Mouse (Mus musculus): ENCODE results near the gene Bloc1s5.

Bloc1s5 gene

GRCm38 (mm10) chr13:38554210-38554609, 80.7 kb downstream of the Bloc1s5 start:
- DNase-seq, result no peak

- DNase-seq, result no peak
Observed at GRCm38 (mm10) chr13:38548681-38549080, 86.2 kb downstream of the Bloc1s5 start.

- DNase-seq, result no peak
Observed at GRCm38 (mm10) chr13:38547717-38548116, 87.2 kb downstream of the Bloc1s5 start.

GRCm38 (mm10) chr13:38546754-38547153, 88.2 kb downstream of the Bloc1s5 start:
- no peak for DNase-seq

- no peak for DNase-seq
Observed at GRCm38 (mm10) chr13:38545460-38545859, 89.4 kb downstream of the Bloc1s5 start.

GRCm38 (mm10) chr13:38544769-38545445, 90.0 kb downstream of the Bloc1s5 start:
- DNase-seq, result no peak

GRCm38 (mm10) chr13:38543455-38544125, 91.3 kb downstream of the Bloc1s5 start:
- DNase-seq, result no peak
